Mouse (Mus musculus) hindbrain, postnatal 0 days (tissue): ENCODE measurements at regions not wholly inside any gene's neighbourhood (a gene's known extent, or its start where the extent isn't known, plus 50 kb on each side); places are given as distances from the start of the nearest gene placed in this dataset.

ENCODE experiments used
- ATAC-seq: fragments of 200-750 bp; cut with Nextera tagmentation; 2 replicates; pipeline ENCODE4 v1.8.0; 2017; ENCODE audit warnings: mild to moderate bottlenecking, moderate TSS enrichment, moderate library complexity
- DNase-seq: peaks from one replicate; pipeline ENCODE4 v3.0.0-alpha.2; 2015; ENCODE audit warnings: low spot score
- H3K27ac ChIP-seq: fragments of 300-500 bp; sonication (generic); 2 replicates; pipeline ENCODE4 v1.5.1; 2014; ENCODE audit warnings: mild to moderate bottlenecking
- H3K27me3 ChIP-seq: fragments of 300-500 bp; sonication (generic); 2 replicates; pipeline ENCODE4 v1.6.1; 2014; ENCODE audit warnings: low read length, mixed read lengths; ENCODE audit not compliant: insufficient read depth
- H3K36me3 ChIP-seq: fragments of 300-500 bp; sonication (generic); 2 replicates; pipeline ENCODE4 v1.6.1; 2014; ENCODE audit warnings: low read length, mixed read lengths; ENCODE audit not compliant: insufficient read depth
- H3K4me1 ChIP-seq: fragments of 300-500 bp; sonication (generic); 2 replicates; pipeline ENCODE4 v1.6.1; 2014; ENCODE audit warnings: antibody characterized with exemption, low read length, mixed read lengths; ENCODE audit not compliant: insufficient read depth
- H3K4me2 ChIP-seq: fragments of 300-500 bp; sonication (generic); 2 replicates; pipeline ENCODE4 v1.6.1; 2014; ENCODE audit warnings: low read depth, mild to moderate bottlenecking, low read length, moderate library complexity, mixed read lengths
- H3K4me3 ChIP-seq: fragments of 300-500 bp; sonication (generic); 2 replicates; pipeline ENCODE4 v1.5.1; 2014; ENCODE audit warnings: low read length
- H3K9ac ChIP-seq: fragments of 300-500 bp; sonication (generic); replicated peaks from 2 replicates; pipeline ENCODE4 v1.6.1; 2014; ENCODE audit warnings: mild to moderate bottlenecking, low read length, moderate library complexity, mixed read lengths
- H3K9me3 ChIP-seq: fragments of 300-500 bp; sonication (generic); 2 replicates; pipeline ENCODE4 v1.6.1; 2016; ENCODE audit warnings: low read length, mixed read lengths
- CTCF ChIP-seq: IDR thresholded peaks from 2 replicates; pipeline ENCODE4 v1.5.1; 2016; ENCODE audit warnings: antibody characterized with exemption, control low read depth, low read depth
- WGBS: fragments of 180-500 bp; shearing (Covaris S2); extraction: QIAGEN DNeasy Blood & Tissue Kit; methylation state at CpG from one replicate; pipeline ENCODE4 v1.1.7; 2014; 5-methylcytosine and 5-hydroxymethylcytosine counted together

DNA sequence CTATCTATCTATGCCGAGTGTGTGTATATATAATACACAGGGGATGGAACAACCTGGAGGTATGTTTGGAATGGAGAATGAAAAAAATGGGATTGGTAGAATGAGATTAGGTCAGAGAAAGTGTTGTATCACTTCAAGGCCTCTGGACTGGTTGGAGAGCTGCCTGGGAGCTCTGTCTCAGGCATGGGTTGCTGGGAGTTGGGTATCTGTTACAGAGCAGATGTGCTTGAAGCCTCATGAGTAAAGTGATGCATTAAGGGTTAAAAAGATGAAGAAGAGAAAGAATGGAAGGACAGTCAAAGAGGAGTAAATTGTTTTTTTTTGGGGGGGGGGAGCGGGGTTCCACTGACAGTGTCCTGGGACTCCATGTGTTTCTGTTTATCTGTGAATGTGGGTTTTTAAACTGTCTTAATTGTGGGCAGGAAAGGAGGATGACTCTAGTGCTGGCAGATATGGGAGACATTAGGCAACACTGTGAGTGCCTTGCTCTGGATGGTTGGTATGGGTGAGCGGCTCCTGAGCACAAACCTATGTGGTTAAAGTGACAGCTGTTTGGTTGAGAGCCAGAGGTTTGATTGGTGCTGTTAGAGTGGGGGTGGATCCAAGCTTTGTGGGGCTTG lies 611.8 kb upstream of the Fam160b2 start:
- H3K4me2 ChIP-seq = no peak overlapping the region
- H3K27ac ChIP-seq = no peak overlapping the region
- no peak for ATAC-seq
- no peaks in the 10 kb centered on the region for H3K4me1 ChIP-seq
- WGBS = 83% methylated on average over 3 of the region's 3 CpGs
- H3K4me3 ChIP-seq = no peak overlapping the region
- no peaks in the 10 kb centered on the region for H3K9me3 ChIP-seq
- no peak overlapping the region for H3K9ac ChIP-seq
- TF ChIP-seq CTCF = no peak
- no peaks in the 10 kb centered on the region for H3K27me3 ChIP-seq
- no peaks in the 10 kb centered on the region for H3K36me3 ChIP-seq
- DNase-seq = no peak

DNA sequence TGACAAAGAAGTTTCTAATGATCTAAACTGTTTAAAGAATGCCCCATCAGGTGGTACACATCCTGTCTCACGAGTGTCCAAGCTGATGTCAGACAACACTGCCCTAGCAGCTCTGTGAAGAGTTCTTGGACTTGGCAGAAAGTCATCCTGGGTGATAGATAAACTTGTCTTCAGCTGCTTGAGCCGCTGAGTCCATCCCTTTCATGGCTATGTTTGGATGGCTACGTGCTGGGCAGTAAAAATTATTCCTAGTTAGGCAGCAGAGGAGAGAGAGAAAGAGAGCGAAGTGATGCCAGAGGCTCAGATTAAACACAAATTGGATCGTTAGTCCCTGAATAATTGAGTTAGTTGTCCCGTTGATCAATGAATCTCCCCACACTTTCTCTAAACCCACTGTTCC lies 603.8 kb upstream of the Fam160b2 start:
- no peaks in the 10 kb centered on the region for H3K36me3 ChIP-seq
- H3K27ac ChIP-seq = no peak overlapping the region
- DNase-seq (no peak), ATAC-seq (no peak)
- H3K27me3 ChIP-seq = no peaks in the 10 kb centered on the region
- H3K4me1 ChIP-seq = no peaks in the 10 kb centered on the region
- no peak overlapping the region for H3K4me3 ChIP-seq
- H3K4me2 ChIP-seq = no peak overlapping the region
- 64% methylated on average over 6 of the region's 6 CpGs for WGBS
- no peak overlapping the region for H3K9ac ChIP-seq
- H3K9me3 ChIP-seq = no peaks in the 10 kb centered on the region
- TF ChIP-seq CTCF = no peak

DNA sequence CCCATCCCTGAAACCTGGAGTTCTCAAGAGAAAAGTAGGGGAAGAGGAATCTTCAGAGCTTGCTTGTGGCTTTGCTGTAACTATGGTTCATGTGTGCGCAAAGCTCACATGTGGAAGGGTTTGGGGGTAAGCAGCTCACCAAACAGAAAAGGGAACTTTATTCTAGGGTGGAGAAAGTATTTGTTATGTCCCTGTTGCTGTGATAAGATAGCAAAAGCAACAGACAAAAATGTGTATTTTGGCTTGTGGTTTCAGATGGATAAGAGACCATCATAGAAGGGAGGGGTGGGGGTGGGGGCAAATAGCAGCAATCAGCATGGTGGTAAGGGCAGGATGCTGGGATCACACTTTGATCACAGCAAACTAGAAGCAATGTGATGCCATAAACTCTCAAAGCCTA lies 601.3 kb upstream of the Fam160b2 start:
- Histone ChIP-seq H3K4me3 (no peak overlapping the region), H3K36me3 (no peaks in the 10 kb centered on the region), H3K9me3 (no peaks in the 10 kb centered on the region), H3K9ac (no peak overlapping the region), H3K27ac (no peak overlapping the region), H3K4me2 (no peak overlapping the region), H3K4me1 (no peaks in the 10 kb centered on the region), H3K27me3 (no peaks in the 10 kb centered on the region)
- ATAC-seq (no peak), DNase-seq (no peak)
- 100% methylated on average over 1 of the region's 1 CpGs for WGBS
- TF ChIP-seq CTCF = no peak

DNA sequence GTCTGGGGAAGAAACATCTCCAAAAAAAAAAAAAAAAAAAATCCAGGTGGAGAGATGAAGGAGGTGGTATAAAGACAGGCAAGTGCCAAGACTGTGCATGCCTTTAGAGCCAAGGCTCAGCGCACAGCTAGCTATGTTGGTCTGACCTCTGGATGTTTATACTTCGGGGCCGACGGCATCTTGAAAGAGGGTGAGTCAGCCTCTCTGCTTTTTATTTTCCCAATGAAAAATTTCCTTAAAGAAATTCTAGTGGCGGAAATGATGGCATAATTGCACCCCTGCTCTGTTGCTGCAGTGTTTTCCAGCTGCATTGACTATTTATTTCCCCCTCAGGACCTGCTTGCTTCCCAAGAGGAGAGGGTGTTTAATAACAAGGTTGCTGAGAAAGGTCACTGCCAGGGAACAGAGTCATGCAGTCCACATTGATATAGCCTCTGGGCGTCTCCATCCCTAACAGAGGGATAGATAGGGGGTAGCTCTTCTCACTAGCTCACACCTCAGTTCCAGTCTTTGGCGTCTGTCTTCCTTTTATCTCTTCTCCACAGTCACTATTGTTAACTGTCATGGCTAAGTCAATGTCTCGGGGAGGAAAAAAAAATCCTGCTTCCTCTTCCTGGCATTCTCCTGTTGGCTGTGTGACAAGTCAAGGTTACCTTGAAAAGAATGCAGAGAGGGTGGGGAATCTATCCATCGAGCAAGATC lies 599.7 kb upstream of the Fam160b2 start:
- WGBS = 65% methylated on average over 9 of the region's 9 CpGs

DNA sequence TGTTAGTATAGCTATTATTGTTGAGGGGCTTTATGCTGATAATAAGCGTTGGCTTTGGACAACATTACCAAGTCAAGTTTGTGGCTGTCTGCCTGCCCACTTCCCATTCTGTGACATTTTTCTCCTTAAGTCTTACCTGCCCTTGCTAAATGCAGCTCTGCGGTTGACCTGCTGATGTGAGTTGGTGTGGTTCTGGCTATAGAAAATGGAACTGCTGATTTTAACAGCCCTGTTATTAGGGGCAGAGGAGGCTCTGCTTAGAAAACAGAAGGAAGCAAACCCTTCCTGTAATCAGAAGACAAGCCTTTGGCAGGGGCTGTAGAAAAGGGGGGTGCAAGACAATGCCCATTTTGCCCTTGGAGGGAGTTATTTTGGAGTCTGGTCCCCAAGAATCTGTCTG lies 594.6 kb upstream of the Fam160b2 start:
- no peak for TF ChIP-seq CTCF

More for the DNA sequence above, 599.7 kb upstream of the Fam160b2 start:
- no peak overlapping the region for H3K9ac ChIP-seq
- H3K27ac ChIP-seq = no peak overlapping the region
- H3K4me3 ChIP-seq = no peak overlapping the region
- H3K4me2 ChIP-seq = no peak overlapping the region
- ATAC-seq = no peak
- no peaks in the 10 kb centered on the region for H3K4me1 ChIP-seq
- no peaks in the 10 kb centered on the region for H3K36me3 ChIP-seq
- no peaks in the 10 kb centered on the region for H3K27me3 ChIP-seq
- DNase-seq = no peak
- no peak for TF ChIP-seq CTCF
- H3K9me3 ChIP-seq = no peaks in the 10 kb centered on the region

DNA sequence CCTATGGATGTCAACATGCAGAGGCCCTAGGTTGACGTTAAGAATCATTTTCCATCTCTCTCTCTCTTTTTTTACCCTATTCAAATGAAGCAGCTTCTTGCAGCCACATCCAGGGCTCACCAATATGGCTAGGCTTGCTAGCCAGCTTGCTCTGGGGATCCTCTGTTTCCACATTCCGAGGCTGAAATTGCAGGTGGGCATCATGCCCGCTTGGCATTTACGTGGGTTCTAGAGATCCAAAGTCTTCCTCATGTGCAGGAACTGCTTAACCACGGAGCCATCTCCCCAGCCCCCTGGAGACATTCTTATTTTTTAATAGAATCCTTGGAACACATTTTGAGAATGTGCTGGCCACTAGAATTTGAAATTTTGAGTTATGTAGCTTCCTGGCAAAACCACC lies 592.9 kb upstream of the Fam160b2 start:
- Histone ChIP-seq H3K4me3 (no peak overlapping the region), H3K27me3 (no peaks in the 10 kb centered on the region), H3K4me1 (no peaks in the 10 kb centered on the region), H3K27ac (no peak overlapping the region), H3K9ac (no peak overlapping the region), H3K4me2 (no peak overlapping the region), H3K36me3 (no peaks in the 10 kb centered on the region), H3K9me3 (no peaks in the 10 kb centered on the region)
- no peak for DNase-seq
- 80% methylated on average over 5 of the region's 5 CpGs for WGBS
- ATAC-seq = no peak
- TF ChIP-seq CTCF = no peak

More for the DNA sequence above, 594.6 kb upstream of the Fam160b2 start:
- Histone ChIP-seq H3K27me3 (no peaks in the 10 kb centered on the region), H3K4me1 (no peaks in the 10 kb centered on the region), H3K9me3 (no peaks in the 10 kb centered on the region), H3K27ac (no peak overlapping the region), H3K4me2 (no peak overlapping the region), H3K9ac (no peak overlapping the region), H3K4me3 (no peak overlapping the region), H3K36me3 (no peaks in the 10 kb centered on the region)
- ATAC-seq (no peak), DNase-seq (no peak)
- 93% methylated on average over 2 of the region's 2 CpGs for WGBS

DNA sequence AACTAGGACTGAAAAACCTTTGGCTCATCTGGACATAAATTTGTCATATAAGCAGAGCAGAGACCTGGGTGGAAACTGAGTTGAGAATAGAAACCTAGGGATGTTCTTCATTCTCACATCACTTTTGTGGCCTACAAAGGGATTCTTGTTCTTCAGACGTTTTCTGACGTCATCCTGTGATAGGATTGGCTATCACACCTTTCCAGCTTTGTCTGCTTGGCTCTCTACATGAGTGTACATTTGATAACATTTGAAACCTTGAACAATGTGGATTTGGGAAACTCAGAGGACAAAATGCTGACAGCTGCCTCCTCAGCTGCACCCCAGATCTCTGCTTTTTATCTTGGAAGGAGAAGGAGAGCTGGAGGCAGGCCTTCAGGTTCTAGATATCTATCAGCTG lies 589.7 kb upstream of the Fam160b2 start:
- Histone ChIP-seq H3K27ac (no peak overlapping the region), H3K36me3 (no peaks in the 10 kb centered on the region), H3K4me2 (no peak overlapping the region), H3K9ac (no peak overlapping the region), H3K27me3 (no peaks in the 10 kb centered on the region), H3K4me3 (no peak overlapping the region), H3K4me1 (no peaks in the 10 kb centered on the region), H3K9me3 (no peaks in the 10 kb centered on the region)
- ATAC-seq (no peak), DNase-seq (no peak)
- WGBS = 76% methylated on average over 2 of the region's 2 CpGs
- no peak for TF ChIP-seq CTCF
